Mouse (Mus musculus): ENCODE results near the gene Egfl7.

- TF ChIP-seq CTCF (IDR thresholded peaks at IDR 0.05) (0 out of 2 replicates have a peak, but pooled peaks have one; percentile 7), POLR2A (IDR thresholded peaks at IDR 0.05; ENCODE audit: insufficient read depth, low read depth, low read length) (no peak)
Measured at GRCm38 (mm10) chr2:26544265-26544664, 35.5 kb upstream of the Egfl7 start.
